Mouse (Mus musculus) kidney, embryonic 14.5 days (tissue): ENCODE data around the gene Zfp687. TPM values are rescaled to one million over a fixed set of nuclear protein-coding genes. Genes with fewer than 3 reads are reported as not detected.

Experiments
- ATAC-seq: fragments of 200-750 bp; cut with Nextera tagmentation; 2 replicates; pipeline ENCODE4 v1.8.0; 2017; ENCODE audit warnings: moderate number of reproducible peaks, mild to moderate bottlenecking, moderate TSS enrichment, moderate library complexity; ENCODE audit not compliant: low FRiP score, low TSS enrichment
- H3K27ac ChIP-seq: fragments of 300-500 bp; sonication (generic); 2 replicates; pipeline ENCODE4 v1.5.1; 2014; ENCODE audit warnings: low read depth, mild to moderate bottlenecking, low read length, moderate library complexity, mixed read lengths
- H3K27me3 ChIP-seq: fragments of 300-500 bp; sonication (generic); 2 replicates; pipeline ENCODE4 v1.6.1; 2014; ENCODE audit warnings: mild to moderate bottlenecking, low read length; ENCODE audit not compliant: control insufficient read depth, insufficient read depth
- H3K36me3 ChIP-seq: fragments of 300-500 bp; sonication (generic); 2 replicates; pipeline ENCODE4 v1.6.1; 2014; ENCODE audit warnings: low read length, mixed read lengths; ENCODE audit not compliant: control insufficient read depth, insufficient read depth
- H3K4me1 ChIP-seq: fragments of 300-500 bp; sonication (generic); 2 replicates; pipeline ENCODE4 v1.6.1; 2014; ENCODE audit warnings: low read length, mixed read lengths; ENCODE audit not compliant: control insufficient read depth, insufficient read depth
- H3K4me2 ChIP-seq: fragments of 300-500 bp; sonication (generic); replicated peaks from 2 replicates; pipeline ENCODE4 v1.6.1; 2014; ENCODE audit warnings: low read depth, mild to moderate bottlenecking, low read length
- H3K4me3 ChIP-seq: fragments of 300-500 bp; sonication (generic); 2 replicates; pipeline ENCODE4 v1.5.1; 2014; ENCODE audit warnings: mild to moderate bottlenecking, low read length
- H3K9ac ChIP-seq: fragments of 300-500 bp; sonication (generic); 2 replicates; pipeline ENCODE4 v1.6.1; 2014; ENCODE audit warnings: low read depth, mild to moderate bottlenecking, low read length, moderate library complexity
- H3K9me3 ChIP-seq: fragments of 300-500 bp; sonication (generic); 2 replicates; pipeline ENCODE4 v1.6.1; 2016; ENCODE audit warnings: low read length; ENCODE audit not compliant: control insufficient read depth
- WGBS: fragments of 180-500 bp; shearing (Covaris S2); extraction: QIAGEN DNeasy Blood & Tissue Kit; methylation state at CpG from one replicate; pipeline ENCODE4 v1.1.7; 2014; 5-methylcytosine and 5-hydroxymethylcytosine counted together
- polyA plus RNA-seq: library from polyadenylated mRNA; unstranded; fragments of >200 nt; fragmentation: Nextera tagmentation; extraction: Ambion mirVana; gene quantifications from 2 replicates; pipeline ENCODE4 v1.2.1, GENCODE M21; 2014

Gene Zfp687
- polyA plus RNA-seq, 1 experiment from 2014 or later, result 38.1 TPM

GRCm38 (mm10) chr3:94985513-94985912, 29.7 kb downstream of the Zfp687 start:
- no peak for ATAC-seq
- Histone ChIP-seq H3K4me1 (peaks cover 7% of the 10 kb centered on the region), H3K27ac (no peak overlapping the region), H3K9me3 (no peaks in the 10 kb centered on the region), H3K36me3 (peaks cover 56% of the 10 kb centered on the region), H3K27me3 (no peaks in the 10 kb centered on the region), H3K9ac (no peak overlapping the region), H3K4me3 (no peak overlapping the region), H3K4me2 (no peak overlapping the region)
- WGBS, result 96% methylated on average over 2 of the region's 2 CpGs

DNA sequence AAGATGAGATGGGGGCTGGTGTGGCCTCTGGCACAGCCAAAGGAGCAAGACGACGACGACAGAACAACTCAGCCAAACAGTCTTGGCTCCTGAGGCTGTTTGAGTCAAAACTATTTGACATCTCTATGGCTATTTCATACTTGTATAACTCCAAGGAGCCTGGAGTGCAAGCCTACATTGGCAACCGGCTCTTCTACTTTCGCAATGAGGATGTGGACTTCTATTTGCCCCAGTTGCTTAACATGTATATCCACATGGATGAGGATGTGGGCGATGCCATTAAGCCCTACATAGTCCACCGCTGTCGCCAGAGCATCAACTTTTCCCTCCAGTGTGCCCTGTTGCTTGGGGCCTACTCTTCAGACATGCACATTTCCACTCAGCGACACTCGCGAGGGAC, 30.9 kb downstream of the Zfp687 start:
- ATAC-seq, result no peak
- Histone ChIP-seq H3K4me3 (no peak overlapping the region), H3K9me3 (no peaks in the 10 kb centered on the region), H3K9ac (no peak overlapping the region), H3K36me3 (peaks cover 52% of the 10 kb centered on the region), H3K27me3 (no peaks in the 10 kb centered on the region), H3K4me1 (peaks cover 3% of the 10 kb centered on the region), H3K4me2 (no peak overlapping the region), H3K27ac (no peak overlapping the region)
- WGBS, result 91% methylated on average over 11 of the region's 11 CpGs

DNA sequence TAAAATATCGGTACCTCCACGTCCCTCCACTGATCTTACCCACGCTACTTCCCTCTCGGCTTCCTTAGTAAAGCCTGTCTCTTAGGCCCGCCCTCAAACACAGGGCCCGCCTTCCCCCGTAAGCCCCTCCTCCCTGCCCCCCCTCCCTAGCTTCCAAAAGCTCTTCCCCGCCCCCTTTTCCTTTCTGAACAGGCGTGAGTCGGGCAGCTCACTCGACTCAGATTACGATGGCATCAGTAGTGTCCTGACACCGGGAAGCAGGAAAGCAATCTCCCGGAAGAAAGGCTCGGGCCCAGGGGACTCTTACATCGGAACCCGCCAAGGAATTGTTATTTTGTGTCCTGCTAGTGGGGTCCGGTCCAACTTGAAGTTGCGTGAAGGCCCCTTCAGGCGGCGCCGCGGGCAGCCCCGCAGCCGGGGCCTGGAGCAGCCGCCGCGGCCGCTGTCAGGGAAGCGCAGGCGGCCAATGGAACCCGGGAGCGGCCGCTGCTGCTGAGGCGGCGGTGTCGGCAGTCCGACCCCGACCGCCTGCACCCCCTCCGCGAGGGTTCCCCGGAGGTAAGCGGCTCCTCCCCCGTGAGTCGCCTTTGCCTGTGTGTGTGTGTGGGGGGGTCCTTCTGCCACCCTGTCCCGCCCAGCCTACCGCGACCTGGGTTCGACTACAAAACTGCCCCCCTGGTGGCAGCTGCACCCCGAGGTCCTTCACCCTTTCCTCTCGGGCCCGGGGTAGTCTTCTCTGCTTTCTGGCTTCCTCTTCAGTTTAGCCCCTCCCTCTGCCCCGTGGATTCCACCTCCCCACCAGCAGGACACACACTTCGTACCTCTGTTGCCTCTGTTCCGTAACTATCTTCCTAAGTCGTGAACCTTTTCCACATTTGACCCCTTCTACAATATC, 40.5 kb downstream of the Zfp687 start, which contains the start of gene Pi4kb:
Gene Pi4kb (plus strand): TSS at position 204 of the 895 bp plus-strand sequence.
- no peaks in the 10 kb centered on the region for H3K27me3 ChIP-seq
- H3K9me3 ChIP-seq, result no peaks in the 10 kb centered on the region
- WGBS, result under 1% methylated on average over 54 of the region's 57 CpGs
- peak; percentile 92 for ATAC-seq
- H3K4me3 ChIP-seq, result peak within 1 kb of the TSS; percentile 82
- peak within 1 kb of the TSS; percentile 88 for H3K9ac ChIP-seq
- peak within 1 kb of the TSS; percentile 70 for H3K4me2 ChIP-seq
- H3K27ac ChIP-seq, result peak within 1 kb of the TSS; percentile 89
- H3K4me1 ChIP-seq, result peaks cover 6% of the 10 kb centered on the region
- 0 out of 2 replicates have a peak, but pooled peaks cover 5% of the 10 kb centered on the region for H3K36me3 ChIP-seq

- Histone ChIP-seq H3K9me3 (no peaks in the 10 kb centered on the region), H3K4me2 (peak overlapping the region; percentile 59), H3K27me3 (no peaks in the 10 kb centered on the region), H3K36me3 (0 out of 2 replicates have a peak, but pooled peaks cover 5% of the 10 kb centered on the region), H3K4me1 (peaks cover 6% of the 10 kb centered on the region), H3K27ac (no peak overlapping the region; the same call in 1 of the 2 replicates), H3K9ac (peak overlapping the region; percentile 88), H3K4me3 (peak overlapping the region; percentile 82)
- ATAC-seq, result peak; percentile 26; the same call in 1 of the 2 replicates
- 22% methylated on average over 9 of the region's 9 CpGs for WGBS
Measured at GRCm38 (mm10) chr3:94974026-94974527, 41.2 kb downstream of the Zfp687 start.

GRCm38 (mm10) chr3:94973620-94974019, 41.6 kb downstream of the Zfp687 start:
- Histone ChIP-seq H3K27me3 (no peaks in the 10 kb centered on the region), H3K36me3 (0 out of 2 replicates have a peak, but pooled peaks cover 5% of the 10 kb centered on the region), H3K9ac (peak overlapping the region; percentile 88; the same call in 1 of the 2 replicates), H3K27ac (no peak overlapping the region), H3K4me1 (peaks cover 6% of the 10 kb centered on the region), H3K4me2 (peak overlapping the region; percentile 59), H3K9me3 (no peaks in the 10 kb centered on the region), H3K4me3 (peak overlapping the region; percentile 82; the same call in 1 of the 2 replicates)
- WGBS, result 89% methylated on average over 5 of the region's 5 CpGs
- ATAC-seq, result no peak

DNA sequence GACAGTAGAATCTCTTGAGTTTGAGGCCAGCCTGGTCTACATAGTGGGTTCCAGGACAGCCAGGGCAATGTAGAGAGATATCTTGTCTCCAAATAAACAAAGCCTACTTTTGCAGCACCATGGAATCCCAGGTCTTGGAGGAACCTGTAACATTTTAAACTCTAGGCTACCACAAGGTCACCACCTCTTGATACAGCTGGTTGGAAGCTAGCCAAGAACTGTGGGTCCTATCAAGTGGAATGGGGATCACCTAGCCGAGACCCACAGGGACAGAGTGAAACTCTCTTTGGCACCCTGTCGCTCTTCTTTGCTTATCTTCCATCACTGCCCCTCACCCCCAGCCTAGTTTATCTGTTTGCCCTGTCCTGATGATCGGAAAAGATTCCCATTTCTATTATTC, 42.7 kb downstream of the Zfp687 start:
- Histone ChIP-seq H3K4me3 (no peak overlapping the region), H3K4me2 (no peak overlapping the region), H3K27ac (no peak overlapping the region), H3K36me3 (0 out of 2 replicates have a peak, but pooled peaks cover 3% of the 10 kb centered on the region), H3K9ac (no peak overlapping the region), H3K9me3 (no peaks in the 10 kb centered on the region), H3K4me1 (peaks cover 6% of the 10 kb centered on the region), H3K27me3 (no peaks in the 10 kb centered on the region)
- WGBS, result 83% methylated on average over 3 of the region's 3 CpGs
- no peak for ATAC-seq

GRCm38 (mm10) chr3:94965878-94966277, 49.4 kb downstream of the Zfp687 start:
- H3K4me3 ChIP-seq, result no peak overlapping the region
- H3K9me3 ChIP-seq, result no peaks in the 10 kb centered on the region
- no peaks in the 10 kb centered on the region for H3K4me1 ChIP-seq
- H3K27me3 ChIP-seq, result no peaks in the 10 kb centered on the region
- 70% methylated on average over 1 of the region's 1 CpGs for WGBS
- H3K4me2 ChIP-seq, result no peak overlapping the region
- H3K27ac ChIP-seq, result no peak overlapping the region
- no peak overlapping the region for H3K9ac ChIP-seq
- no peaks in the 10 kb centered on the region for H3K36me3 ChIP-seq
- no peak for ATAC-seq

- Histone ChIP-seq H3K4me2 (no peak overlapping the region), H3K27me3 (no peaks in the 10 kb centered on the region), H3K4me3 (no peak overlapping the region), H3K27ac (no peak overlapping the region), H3K9me3 (no peaks in the 10 kb centered on the region), H3K36me3 (no peaks in the 10 kb centered on the region), H3K4me1 (no peaks in the 10 kb centered on the region), H3K9ac (no peak overlapping the region)
- ATAC-seq, result no peak
- 89% methylated on average over 1 of the region's 1 CpGs for WGBS
Measured at GRCm38 (mm10) chr3:94964989-94965388, 50.3 kb downstream of the Zfp687 start.

- no peaks in the 10 kb centered on the region for H3K4me1 ChIP-seq
- no peaks in the 10 kb centered on the region for H3K9me3 ChIP-seq
- H3K4me3 ChIP-seq, result no peak overlapping the region
- H3K9ac ChIP-seq, result no peak overlapping the region
- no peak overlapping the region for H3K27ac ChIP-seq
- H3K36me3 ChIP-seq, result peaks cover 35% of the 10 kb centered on the region
- no peak for ATAC-seq
- H3K27me3 ChIP-seq, result no peaks in the 10 kb centered on the region
- 54% methylated on average over 5 of the region's 5 CpGs for WGBS
- no peak overlapping the region for H3K4me2 ChIP-seq
Measured at GRCm38 (mm10) chr3:94960322-94960721, 54.9 kb downstream of the Zfp687 start.
